Mouse (Mus musculus) inflammation-experienced regulatory T-cells, adult 6 months (primary cell): Measurements from ENCODE around the gene Nbl1. TPM values are rescaled to one million over a fixed set of nuclear protein-coding genes. Genes with fewer than 3 reads are reported as not detected.

Experiments
- ATAC-seq: one replicate; pipeline ENCODE4 v1.8.0; 2017
- polyA plus RNA-seq, 3 experiments: library from polyadenylated mRNA; unstranded; fragments of 100-300 nt; shearing (Covaris generic); gene quantifications; one replicate each; pipeline ENCODE4 v1.2.1; 2017

Nbl1 gene
- polyA plus RNA-seq, 3 experiments from 2014 or later, result 0.60 to 0.82 TPM; not detected in 1

GRCm38 (mm10) chr4:139064831-139065230, 28.0 kb downstream of the Nbl1 start:
- ATAC-seq, result no peak

- no peak for ATAC-seq
These were observed 33.2 kb downstream of the Nbl1 start for GRCm38 (mm10) chr4:139059569-139059968.

- ATAC-seq, result no peak
These were observed 34.8 kb downstream of the Nbl1 start for GRCm38 (mm10) chr4:139058029-139058428.

- ATAC-seq, result no peak
These were observed 35.5 kb downstream of the Nbl1 start for GRCm38 (mm10) chr4:139057291-139057690.

GRCm38 (mm10) chr4:139055744-139056143, 37.0 kb downstream of the Nbl1 start:
- no peak for ATAC-seq

GRCm38 (mm10) chr4:139055336-139055735, 37.5 kb downstream of the Nbl1 start:
- no peak for ATAC-seq

GRCm38 (mm10) chr4:139054300-139054923, 38.4 kb downstream of the Nbl1 start:
- no peak for ATAC-seq

- ATAC-seq, result no peak
These were observed 39.4 kb downstream of the Nbl1 start for GRCm38 (mm10) chr4:139053391-139053790.

GRCm38 (mm10) chr4:139052796-139053195, 40.0 kb downstream of the Nbl1 start:
- ATAC-seq, result no peak

GRCm38 (mm10) chr4:139048518-139048917, 44.3 kb downstream of the Nbl1 start:
- no peak for ATAC-seq

GRCm38 (mm10) chr4:139046354-139046753, 46.4 kb downstream of the Nbl1 start:
- no peak for ATAC-seq

GRCm38 (mm10) chr4:139044566-139044965, 48.2 kb downstream of the Nbl1 start:
- no peak for ATAC-seq

- no peak for ATAC-seq
These were observed 49.2 kb downstream of the Nbl1 start for GRCm38 (mm10) chr4:139043600-139043999.

- ATAC-seq, result no peak
These were observed 50.2 kb downstream of the Nbl1 start for GRCm38 (mm10) chr4:139042611-139043010.

- no peak for ATAC-seq
These were observed 52.5 kb downstream of the Nbl1 start for GRCm38 (mm10) chr4:139040084-139040839.

GRCm38 (mm10) chr4:139037795-139038607, 54.8 kb downstream of the Nbl1 start:
- no peak for ATAC-seq

GRCm38 (mm10) chr4:139035799-139036198, 57.0 kb downstream of the Nbl1 start:
- no peak for ATAC-seq

- ATAC-seq, result no peak
These were observed 57.9 kb downstream of the Nbl1 start for GRCm38 (mm10) chr4:139034942-139035341.

GRCm38 (mm10) chr4:139034540-139034939, 58.3 kb downstream of the Nbl1 start:
- ATAC-seq, result no peak

- ATAC-seq, result no peak
These were observed 58.8 kb downstream of the Nbl1 start for GRCm38 (mm10) chr4:139034010-139034367.

- ATAC-seq, result no peak
These were observed 59.4 kb downstream of the Nbl1 start for GRCm38 (mm10) chr4:139033263-139034009.

- ATAC-seq, result no peak
These were observed 60.3 kb downstream of the Nbl1 start for GRCm38 (mm10) chr4:139032521-139032920.
